Mouse (Mus musculus) heart, adult 11 months (tissue): ENCODE results near the gene Pola1.

Experiments
- DNase-seq: peaks from one replicate; pipeline ENCODE4 v3.0.0; 2022

The Pola1 gene

GRCm38 (mm10) chrX:93286291-93286893 is 345.6 kb downstream of the Pola1 start, which contains the start of gene Arx:
Gene Arx, plus strand, starts transcription at chrX:93286445.
- DNase-seq: peak; percentile 93

GRCm38 (mm10) chrX:93285091-93285490 is 346.9 kb downstream of the Pola1 start:
- DNase-seq: no peak

GRCm38 (mm10) chrX:93281756-93282155 is 350.2 kb downstream of the Pola1 start:
- no peak for DNase-seq

- peak; percentile 82 for DNase-seq
Observed at GRCm38 (mm10) chrX:93281028-93281723, 350.8 kb downstream of the Pola1 start.

- DNase-seq: no peak
Observed at GRCm38 (mm10) chrX:93279940-93280339, 352.0 kb downstream of the Pola1 start.

GRCm38 (mm10) chrX:93275689-93276088 is 356.3 kb downstream of the Pola1 start:
- peak; percentile 8 for DNase-seq
